ENCODE assay signal across 8 mouse cellular contexts in the genomic region with DNA sequence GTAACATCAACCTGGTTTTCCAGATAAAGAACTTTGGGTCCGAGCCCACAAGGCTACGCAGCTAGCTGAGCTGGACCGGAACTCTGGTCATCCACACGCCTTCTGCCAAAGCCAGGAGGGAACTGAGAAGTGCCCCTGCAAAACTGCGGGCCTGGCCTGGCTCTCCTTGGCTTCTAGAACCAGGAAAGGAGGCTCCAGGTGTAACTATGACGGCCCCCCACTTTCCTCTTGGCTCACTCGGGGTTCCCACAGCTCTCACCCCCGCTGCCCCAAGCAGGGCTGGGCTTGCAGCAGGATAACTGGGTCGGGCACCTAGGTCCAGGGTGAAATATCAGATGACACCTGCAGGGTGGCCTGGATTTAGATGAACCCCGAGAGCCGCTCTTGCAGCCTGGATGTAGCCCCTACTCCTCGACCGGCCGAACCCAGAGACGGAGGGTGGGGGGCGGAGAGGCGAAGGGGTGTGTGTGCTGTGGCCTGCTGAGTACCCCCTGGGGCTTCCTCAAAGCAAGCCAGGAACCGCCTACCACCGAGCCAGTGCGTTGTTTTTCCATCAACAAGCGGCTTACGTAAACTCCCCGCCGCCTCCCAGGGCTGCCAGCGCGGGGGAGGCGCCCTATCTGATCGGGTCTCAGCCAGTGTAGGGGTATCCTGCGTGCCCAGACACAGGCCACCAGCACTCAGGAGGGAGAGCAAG. TPM values are rescaled to one million over a fixed set of nuclear protein-coding genes. Genes with fewer than 3 reads are reported as not detected.
DNase-seq lines count a peak whose midpoint lies in the region; ATAC-seq and TF ChIP-seq lines count a peak whose summit lies in the region.

No protein-coding gene starts in this region.

- no peak; the same call in 1 of the 2 replicates for ATAC-seq in heart, embryonic 11.5 days (replicated peaks; ENCODE audit: insufficient number of reproducible peaks, low FRiP score, low TSS enrichment)
- no peak for ATAC-seq in embryonic facial prominence, embryonic 11.5 days (replicated peaks; ENCODE audit: insufficient number of reproducible peaks, low FRiP score, low TSS enrichment, low read depth)
- no peak for ATAC-seq in limb, embryonic 11.5 days (ENCODE audit: insufficient number of reproducible peaks, low FRiP score, low TSS enrichment, low read depth)

- in situ Hi-C loops in ES-E14 (cut with MboI; ENCODE audit: low sequenced_read_pairs in 2 of 2, unreplicated experiment in 2 of 2): no loop called here

- no peak overlapping the region for H3K27ac ChIP-seq in heart, embryonic 11.5 days (ENCODE audit: low read depth, low read length)
- H3K27ac ChIP-seq in ES-E14 (ENCODE audit: insufficient read depth, low read depth, low read length, poor library complexity, severe bottlenecking): no peak overlapping the region
- no peak overlapping the region for H3K27ac ChIP-seq in embryonic facial prominence, embryonic 11.5 days (replicated peaks; ENCODE audit: low read depth, low read length)
- no peak overlapping the region for H3K27ac ChIP-seq in limb, embryonic 11.5 days (replicated peaks; ENCODE audit: low read depth, low read length)
- H3K27ac ChIP-seq in testis, adult 2 months (ENCODE audit: control insufficient read depth, insufficient read depth, low read depth, low read length): no peak overlapping the region

- peak overlapping the region; percentile 58 for H3K4me2 ChIP-seq in heart, embryonic 11.5 days
- H3K4me2 ChIP-seq in embryonic facial prominence, embryonic 11.5 days (ENCODE audit: low read depth, low read length): peak overlapping the region; percentile 21
- peak overlapping the region; percentile 27; the same call in 1 of the 2 replicates for H3K4me2 ChIP-seq in limb, embryonic 11.5 days (ENCODE audit: low read depth, severe bottlenecking)

- no peak overlapping the region for H3K9ac ChIP-seq in heart, embryonic 11.5 days (ENCODE audit: low read depth, low read length)
- no peak overlapping the region for H3K9ac ChIP-seq in ES-E14 (ENCODE audit: insufficient read depth, low read depth, low read length, poor library complexity, severe bottlenecking)
- no peak overlapping the region for H3K9ac ChIP-seq in embryonic facial prominence, embryonic 11.5 days (replicated peaks; ENCODE audit: low read length)
- no peak overlapping the region for H3K9ac ChIP-seq in limb, embryonic 11.5 days (ENCODE audit: low read length)

- DNase-seq in heart, adult 8-10 months (ENCODE audit: low spot score): no peak
- no peak for DNase-seq in ES-E14 (ENCODE audit: low read depth, low spot score)
- no peak for DNase-seq in embryonic facial prominence, embryonic 11.5 days (ENCODE audit: low spot score)
- DNase-seq in limb, embryonic 11.5 days (ENCODE audit: low spot score): peak; percentile 36
- no peak for DNase-seq in gastrocnemius, postnatal 4 days (ENCODE audit: low spot score in 2 of 2)
- DNase-seq in left cerebral cortex, postnatal 14 days (ENCODE audit: low spot score in 2 of 2): no peak

- no peaks in the 10 kb centered on the region for H3K36me3 ChIP-seq in heart, embryonic 11.5 days (ENCODE audit: control insufficient read depth, insufficient read depth, low read length)
- no peaks in the 10 kb centered on the region for H3K36me3 ChIP-seq in ES-E14 (ENCODE audit: control insufficient read depth, insufficient read depth, low read length, poor library complexity, severe bottlenecking)
- no peaks in the 10 kb centered on the region for H3K36me3 ChIP-seq in embryonic facial prominence, embryonic 11.5 days (replicated peaks; ENCODE audit: control insufficient read depth, insufficient read depth, low read depth, low read length)
- no peaks in the 10 kb centered on the region for H3K36me3 ChIP-seq in limb, embryonic 11.5 days (ENCODE audit: control insufficient read depth, insufficient read depth, low read length)
- H3K36me3 ChIP-seq in testis, adult 2 months (ENCODE audit: control insufficient read depth, insufficient read depth, low read length): no peaks in the 10 kb centered on the region

- 4% methylated on average over 29 of the region's 29 CpGs for WGBS in heart, embryonic 11.5 days (ENCODE audit: insufficient replicate concordance)
- WGBS in embryonic facial prominence, embryonic 11.5 days: 5% methylated on average over 29 of the region's 29 CpGs
- 6% methylated on average over 29 of the region's 29 CpGs for WGBS in limb, embryonic 11.5 days

- TF ChIP-seq POLR2A in testis, adult 2 months (IDR thresholded peaks at IDR 0.05; ENCODE audit: control insufficient read depth, low read depth, low read length): no peak

- TF ChIP-seq CTCF in testis, adult 2 months (IDR thresholded peaks at IDR 0.05; ENCODE audit: control insufficient read depth, insufficient read depth, insufficient replicate concordance, low read depth, low read length): no peak

- peaks cover 45% of the 10 kb centered on the region for H3K27me3 ChIP-seq in heart, embryonic 11.5 days (ENCODE audit: control insufficient read depth, insufficient read depth, low read length)
- H3K27me3 ChIP-seq in embryonic facial prominence, embryonic 11.5 days (ENCODE audit: control insufficient read depth, insufficient read depth, low read length): peaks cover 23% of the 10 kb centered on the region
- H3K27me3 ChIP-seq in limb, embryonic 11.5 days (ENCODE audit: control insufficient read depth, insufficient read depth, low read length): peaks cover 19% of the 10 kb centered on the region
- H3K27me3 ChIP-seq in testis, adult 2 months (ENCODE audit: control insufficient read depth, insufficient read depth, low read length): no peaks in the 10 kb centered on the region; the same call in 1 of the 2 replicates

- H3K4me1 ChIP-seq in heart, embryonic 11.5 days (ENCODE audit: control insufficient read depth, insufficient read depth, low read length): peaks cover 6% of the 10 kb centered on the region
- H3K4me1 ChIP-seq in ES-E14 (ENCODE audit: control insufficient read depth in 2 of 2, insufficient read depth in 2 of 2, low read length in 2 of 2, poor library complexity in 1 of 2): peaks cover 0 to 5% of the 10 kb centered on the region in 2 experiments; a peak in 2 of 4 replicates
- H3K4me1 ChIP-seq in embryonic facial prominence, embryonic 11.5 days (ENCODE audit: control insufficient read depth, insufficient read depth, low read length): peaks cover 7% of the 10 kb centered on the region; the same call in 1 of the 2 replicates
- H3K4me1 ChIP-seq in limb, embryonic 11.5 days (ENCODE audit: control insufficient read depth, insufficient read depth, low read length): peaks cover 13% of the 10 kb centered on the region
- H3K4me1 ChIP-seq in testis, adult 2 months (ENCODE audit: control insufficient read depth, insufficient read depth, low read length): peaks cover 12% of the 10 kb centered on the region

- H3K4me3 ChIP-seq in heart, embryonic 11.5 days (ENCODE audit: low read depth, low read length): peak overlapping the region; percentile 28
- H3K4me3 ChIP-seq in ES-E14 (ENCODE audit: insufficient read depth in 1 of 2, low read depth in 1 of 2, low read length in 2 of 2, poor library complexity in 1 of 2, severe bottlenecking in 1 of 2): peak overlapping the region; percentile 26 to 35; a peak in 2 of 4 replicates
- H3K4me3 ChIP-seq in embryonic facial prominence, embryonic 11.5 days (ENCODE audit: low read depth, low read length): no peak overlapping the region; the same call in 1 of the 2 replicates
- 0 out of 2 replicates have a peak overlapping the region, but pooled peaks have one; percentile 12 for H3K4me3 ChIP-seq in limb, embryonic 11.5 days (ENCODE audit: low read depth, low read length)
- peak overlapping the region; percentile 13 for H3K4me3 ChIP-seq in testis, adult 2 months (ENCODE audit: control insufficient read depth, low read depth, low read length)

- H3K9me3 ChIP-seq in heart, embryonic 11.5 days (replicated peaks; ENCODE audit: control insufficient read depth, low read length): no peaks in the 10 kb centered on the region
- H3K9me3 ChIP-seq in ES-E14 (ENCODE audit: control insufficient read depth, insufficient read depth, low read depth, low read length): no peaks in the 10 kb centered on the region
- no peaks in the 10 kb centered on the region for H3K9me3 ChIP-seq in embryonic facial prominence, embryonic 11.5 days (replicated peaks; ENCODE audit: control insufficient read depth, low read length)
- no peaks in the 10 kb centered on the region for H3K9me3 ChIP-seq in limb, embryonic 11.5 days (ENCODE audit: control insufficient read depth, low read length)

- intact Hi-C loops in left cerebral cortex, postnatal 14 days (cut with DNase I): loop anchor here (5.0 kb wide), 1 partner anchor 562 kb away; no protein-coding TSS in a partner anchor

TF ChIP-seq in ES-E14, 5 proteins besides CTCF, POLR2A, EP300 and RAD21:
- TF ChIP-seq CHD2 (IDR thresholded peaks at IDR 0.05; ENCODE audit: low read depth, low read length) (no peak), ZC3H11A (IDR thresholded peaks at IDR 0.05; ENCODE audit: borderline replicate concordance, low read depth, low read length) (no peak), ZNF384 (IDR thresholded peaks at IDR 0.05; ENCODE audit: low read depth, low read length) (no peak), HCFC1 (IDR thresholded peaks at IDR 0.05; ENCODE audit: borderline replicate concordance, insufficient read depth, low read length) (no peak), MAFK (IDR thresholded peaks at IDR 0.05; ENCODE audit: insufficient read depth, low read depth, low read length) (no peak)

RNA-seq across cellular contexts. Expression of gene Lhx2, which starts 39.9 kb away (rescaled TPM):
- polyA plus RNA-seq in heart, embryonic 11.5 days (2014; fragmentation: Nextera tagmentation; extraction: Ambion mirVana): 0.49 and 0.68 TPM in 2 replicates
- under 1 TPM in 1 of 4 experiments, not detected in 3; 0.24 TPM for total RNA-seq in heart, adult 8-10 months (2022)
- total RNA-seq in ES-E14 (2012; rRNA removed): 0.32 and 0.36 TPM in 2 replicates
- polyA plus RNA-seq in embryonic facial prominence, embryonic 11.5 days (2014; fragmentation: Nextera tagmentation; extraction: Ambion mirVana): 15.5 and 18.6 TPM in 2 replicates
- 29.0 and 31.2 TPM in 2 replicates for polyA plus RNA-seq in limb, embryonic 11.5 days (2014; fragmentation: Nextera tagmentation; extraction: Ambion mirVana)
- 1.0 and 1.3 TPM in 2 replicates for polyA plus RNA-seq in testis, adult 2 months (2012; rRNA removed)
- total RNA-seq in gastrocnemius, postnatal 4 days (2021): under 1 TPM; 0.78 TPM
- 10 to 100 TPM; 73.2 to 85.4 TPM for total RNA-seq in left cerebral cortex, postnatal 14 days (2021)

Comparison
In these comparisons a context has a peak if more than half of its experiments do, and no peak if none do; other contexts are left out.
1. RNA of gene Lhx2, which starts 39.9 kb away (total RNA-seq): 73.2 to 85.4 TPM in left cerebral cortex, postnatal 14 days; 0.78 TPM in gastrocnemius, postnatal 4 days, 0.32 to 0.36 TPM in ES-E14 and 0.24 TPM in heart, adult 8-10 months; every median in the first group is over 10 times any median in the second.
2. Peak in every context shown above with its lines, with median percentiles within 50 percentile points of each other: H3K4me2 ChIP-seq.